Mouse (Mus musculus) spleen, adult 2 months (tissue): ENCODE measurements around the gene Mpv17l. TPM values are rescaled to one million over a fixed set of nuclear protein-coding genes. Genes with fewer than 3 reads are reported as not detected.
"Not testable (repeated sequence)": the region's sequence is repeated elsewhere in the genome, so short reads cannot be mapped to it uniquely, and the experiment has no call there.

Experiments used
- DNase-seq, 2 experiments: peaks; one replicate each; pipeline versions ENCODE4 v3.0.0 to v3.0.0-alpha.2; 2012 to 2021; ENCODE audit warnings: low spot score in 2 of 2, low read depth in 1 of 2
- H3K27ac ChIP-seq: fragments of 200-500 bp; 2 replicates; pipeline ENCODE4 v1.5.1; 2012; ENCODE audit warnings: low read length, inconsistent platforms; ENCODE audit not compliant: insufficient read depth
- H3K27me3 ChIP-seq: fragments of 200-500 bp; 2 replicates; pipeline ENCODE4 v1.6.1; 2012; ENCODE audit warnings: mild to moderate bottlenecking, moderate library complexity, low read length, inconsistent platforms; ENCODE audit not compliant: control insufficient read depth, insufficient read depth
- H3K36me3 ChIP-seq: fragments of 200-500 bp; 2 replicates; pipeline ENCODE4 v1.6.1; 2012; ENCODE audit warnings: mild to moderate bottlenecking, low read length, inconsistent platforms; ENCODE audit not compliant: control insufficient read depth, insufficient read depth
- H3K4me1 ChIP-seq: fragments of 200-500 bp; 2 replicates; pipeline ENCODE4 v1.6.1; 2011; ENCODE audit warnings: inconsistent platforms; ENCODE audit not compliant: control insufficient read depth, insufficient read depth, insufficient read length
- H3K4me3 ChIP-seq: fragments of 200-500 bp; 2 replicates; pipeline ENCODE4 v1.5.1; 2011; ENCODE audit warnings: mild to moderate bottlenecking, inconsistent platforms; ENCODE audit not compliant: insufficient read depth, insufficient read length; ENCODE audit errors: extremely low read depth
- CTCF ChIP-seq: fragments of 200-500 bp; IDR thresholded peaks from 2 replicates; pipeline ENCODE4 v1.5.1; 2011; ENCODE audit warnings: mild to moderate bottlenecking, inconsistent platforms; ENCODE audit not compliant: insufficient read depth, insufficient read length, insufficient replicate concordance; ENCODE audit errors: extremely low read depth
- POLR2A ChIP-seq: fragments of 200-500 bp; IDR thresholded peaks from 2 replicates; pipeline ENCODE4 v1.6.1; 2011; ENCODE audit warnings: low read depth, low read length, inconsistent platforms
- WGBS: fragments of 180-500 bp; shearing (Covaris S2); methylation state at CpG from one replicate; pipeline ENCODE4 v1.1.7; 2018; 5-methylcytosine and 5-hydroxymethylcytosine counted together
- polyA plus RNA-seq: library from polyadenylated mRNA; depleted of rRNA; stranded (reverse); fragments of >200 nt; gene quantifications from 2 replicates; pipeline ENCODE4 v1.2.3, GENCODE M21; 2012

Gene Mpv17l
- polyA plus RNA-seq, 1 experiment = 0.30 TPM

DNA sequence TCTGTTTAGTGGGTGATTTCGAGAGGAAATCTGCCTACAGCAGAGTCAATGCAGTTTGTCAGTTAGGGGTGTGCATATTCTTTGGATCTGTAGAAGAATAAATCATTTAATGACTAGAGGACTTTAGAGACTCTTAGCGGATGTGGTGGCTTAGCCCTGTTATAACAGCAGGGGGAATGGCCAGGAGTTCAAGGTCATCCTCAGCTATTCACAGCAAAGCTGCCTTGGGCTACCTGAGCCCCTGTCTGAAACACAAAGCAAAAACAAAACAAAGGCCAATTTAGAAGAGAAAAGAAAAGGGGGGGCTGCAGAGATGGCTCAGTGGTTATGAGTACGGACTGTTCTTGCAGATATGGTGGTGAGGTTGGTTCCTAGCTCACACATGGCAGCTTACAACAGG is 48.3 kb downstream of the Mpv17l start:
- Histone ChIP-seq H3K36me3 (no peaks in the 10 kb centered on the region), H3K4me3 (no peak overlapping the region), H3K27ac (no peak overlapping the region), H3K27me3 (no peaks in the 10 kb centered on the region), H3K4me1 (no peaks in the 10 kb centered on the region)
- no peak for TF ChIP-seq CTCF
- TF ChIP-seq POLR2A = no peak
- DNase-seq = no peak
- 85% methylated on average over 3 of the region's 3 CpGs for WGBS

DNA sequence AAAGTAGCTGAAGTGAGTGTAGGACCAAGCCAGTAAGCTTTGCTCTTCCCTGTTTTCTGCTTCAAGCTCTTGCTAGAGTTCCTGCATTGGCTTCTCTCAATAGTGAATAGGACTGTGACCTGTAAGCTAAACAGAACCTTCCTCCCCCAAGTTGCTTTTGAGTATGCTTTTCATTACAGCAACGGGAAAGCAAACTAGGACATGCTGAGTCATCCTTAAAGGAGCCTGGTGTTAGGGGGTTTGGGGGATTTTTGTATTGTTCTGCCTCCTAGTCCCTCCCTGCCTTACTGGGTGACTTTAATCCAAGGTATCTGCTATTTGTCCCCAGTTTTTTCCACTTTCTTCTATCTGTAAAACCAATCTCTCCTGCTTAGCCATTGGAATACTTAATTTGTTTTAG is 59.1 kb downstream of the Mpv17l start:
- H3K36me3 ChIP-seq = no peaks in the 10 kb centered on the region
- H3K27me3 ChIP-seq = no peaks in the 10 kb centered on the region
- H3K4me3 ChIP-seq = no peak overlapping the region
- no peak for DNase-seq
- no peak overlapping the region for H3K27ac ChIP-seq
- TF ChIP-seq CTCF = no peak
- no peak for TF ChIP-seq POLR2A
- WGBS = 4% methylated on average over 1 of the region's 1 CpGs
- no peaks in the 10 kb centered on the region for H3K4me1 ChIP-seq

DNA sequence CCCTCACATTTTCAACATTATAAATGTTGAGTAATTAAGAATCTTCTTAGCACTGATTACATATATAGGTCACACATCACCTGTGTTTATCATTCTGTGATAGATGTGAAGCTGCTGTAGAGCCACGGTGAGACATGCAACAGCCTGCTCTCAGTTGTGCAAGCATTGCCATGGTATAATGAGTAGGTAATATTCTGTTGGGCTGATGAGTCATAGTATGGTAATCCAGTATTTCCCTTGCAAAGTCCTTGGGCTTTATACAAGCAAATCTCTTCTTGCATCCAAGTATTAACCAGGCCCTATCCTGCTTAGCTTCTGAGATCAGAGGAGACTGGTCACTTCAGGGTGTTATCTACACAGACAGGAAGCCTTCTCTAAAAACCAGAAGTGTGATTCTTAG is 66.1 kb downstream of the Mpv17l start:
- no peak for DNase-seq
- H3K4me1 ChIP-seq = no peaks in the 10 kb centered on the region
- TF ChIP-seq POLR2A = no peak
- no peak for TF ChIP-seq CTCF
- no peak overlapping the region for H3K4me3 ChIP-seq
- H3K27ac ChIP-seq = no peak overlapping the region
- no peaks in the 10 kb centered on the region for H3K27me3 ChIP-seq
- H3K36me3 ChIP-seq = no peaks in the 10 kb centered on the region
- WGBS = 82% methylated on average over 1 of the region's 1 CpGs

DNA sequence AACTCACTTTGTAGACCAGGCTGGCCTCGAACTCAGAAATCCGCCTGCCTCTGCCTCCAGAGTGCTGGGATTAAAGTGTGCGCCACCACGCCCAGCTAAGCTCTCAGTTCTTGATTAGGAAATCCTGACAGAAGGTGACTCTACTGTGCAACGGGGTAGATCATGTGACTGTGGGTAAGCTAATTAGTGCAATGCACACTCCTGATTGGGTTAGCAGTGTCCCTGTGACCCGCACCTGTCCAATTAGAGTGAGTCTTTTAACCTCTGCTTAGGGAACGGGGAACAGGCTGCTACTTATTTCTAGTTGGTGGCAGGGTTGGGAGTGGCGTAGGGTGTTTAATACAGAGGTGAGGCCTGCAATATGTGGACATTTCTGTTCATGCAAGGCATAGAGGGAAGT is 69.1 kb downstream of the Mpv17l start:
- Histone ChIP-seq H3K27me3 (no peaks in the 10 kb centered on the region), H3K4me1 (no peaks in the 10 kb centered on the region), H3K27ac (no peak overlapping the region), H3K4me3 (no peak overlapping the region), H3K36me3 (no peaks in the 10 kb centered on the region)
- TF ChIP-seq POLR2A (no peak), CTCF (no peak)
- 86% methylated on average over 8 of the region's 8 CpGs for WGBS
- DNase-seq = no peak

DNA sequence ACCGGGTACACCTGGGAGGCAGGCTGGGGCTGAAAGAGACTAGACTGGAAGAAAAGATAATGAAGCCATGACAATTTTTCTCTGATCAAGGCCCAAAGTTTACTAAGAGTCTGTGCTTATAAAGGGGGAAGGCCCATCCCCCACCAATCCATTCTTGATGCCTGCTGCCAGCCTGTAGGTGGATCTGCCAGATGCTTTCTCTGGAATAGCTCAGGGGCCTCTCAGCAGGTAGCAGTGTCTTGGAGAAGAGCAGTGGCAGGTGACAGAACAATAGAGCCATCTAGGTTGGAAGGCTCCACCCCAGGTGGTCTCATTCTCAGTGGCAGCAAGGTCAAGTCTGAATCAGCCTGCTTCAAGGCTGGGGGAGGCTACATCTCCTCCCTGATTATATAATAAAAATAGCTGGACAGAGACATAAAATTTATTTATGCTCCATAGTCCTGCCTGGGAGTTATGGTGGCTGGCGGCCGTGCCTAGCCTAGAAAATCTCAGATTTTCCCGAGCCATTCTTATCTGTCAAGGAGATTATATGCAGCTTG is 73.5 kb downstream of the Mpv17l start:
- not testable (repeated sequence) for H3K27ac ChIP-seq, H3K4me3 ChIP-seq, H3K27me3 ChIP-seq, H3K36me3 ChIP-seq, H3K4me1 ChIP-seq, DNase-seq
- 88% methylated on average over 4 of the region's 4 CpGs for WGBS

DNA sequence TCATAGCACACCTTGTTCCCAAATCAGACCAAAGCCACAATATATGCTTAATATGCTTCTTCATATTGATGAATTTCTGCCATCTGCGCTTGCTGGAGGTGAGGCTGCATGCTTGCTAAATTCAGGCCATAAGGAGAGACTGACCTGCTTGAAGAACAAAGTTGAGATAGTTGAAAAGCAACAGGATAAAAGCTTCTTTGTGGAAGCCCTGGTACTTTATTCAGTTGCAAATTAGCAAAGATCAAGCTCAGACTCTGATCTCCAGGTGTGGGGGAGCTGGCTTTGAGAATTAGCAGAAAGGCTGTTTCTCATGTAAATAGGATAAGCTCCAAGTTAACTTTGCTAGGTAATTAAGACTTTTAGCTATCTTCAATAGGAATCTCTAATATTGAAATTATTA is 74.1 kb downstream of the Mpv17l start:
- not testable (repeated sequence) for H3K36me3 ChIP-seq, H3K27me3 ChIP-seq, H3K27ac ChIP-seq, H3K4me1 ChIP-seq, H3K4me3 ChIP-seq, DNase-seq
- WGBS = 80% methylated on average over 1 of the region's 1 CpGs

DNA sequence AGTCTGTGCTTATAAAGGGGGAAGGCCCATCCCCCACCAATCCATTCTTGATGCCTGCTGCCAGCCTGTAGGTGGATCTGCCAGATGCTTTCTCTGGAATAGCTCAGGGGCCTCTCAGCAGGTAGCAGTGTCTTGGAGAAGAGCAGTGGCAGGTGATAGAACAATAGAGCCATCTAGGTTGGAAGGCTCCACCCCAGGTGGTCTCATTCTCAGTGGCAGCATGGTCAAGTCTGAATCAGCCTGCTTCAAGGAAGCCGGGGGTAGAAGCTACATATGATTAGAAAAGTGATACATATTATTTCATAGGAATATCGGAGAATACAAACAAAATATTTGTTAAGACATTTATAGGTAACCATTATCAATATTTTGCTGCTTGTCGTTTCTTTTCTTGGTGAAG is 78.8 kb downstream of the Mpv17l start:
- H3K4me3 ChIP-seq, H3K36me3 ChIP-seq, H3K27me3 ChIP-seq, H3K27ac ChIP-seq, DNase-seq, H3K4me1 ChIP-seq: not testable (repeated sequence)
- WGBS = 87% methylated on average over 3 of the region's 3 CpGs

DNA sequence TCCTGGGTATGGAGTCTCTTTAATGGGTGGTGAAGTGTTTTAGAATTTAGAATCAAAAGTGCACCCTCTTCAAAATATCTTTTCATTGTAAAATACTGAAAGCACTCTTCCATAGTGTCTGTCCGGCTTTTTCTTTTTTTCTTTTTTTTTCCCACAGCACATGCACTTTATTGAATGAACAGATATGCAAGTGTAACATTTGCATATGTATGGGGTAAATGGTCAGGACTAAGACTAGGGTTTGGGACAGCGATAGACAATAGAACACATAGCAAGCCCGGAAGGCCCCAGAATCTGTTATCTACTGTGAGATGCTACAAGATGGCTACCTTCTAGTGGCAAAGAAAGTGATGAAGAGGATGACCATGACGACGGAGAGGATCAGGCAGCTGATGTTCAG is 80.2 kb downstream of the Mpv17l start:
- peaks cover 1% of the 10 kb centered on the region; the same call in 1 of the 2 replicates for H3K27me3 ChIP-seq
- no peak for DNase-seq
- TF ChIP-seq CTCF = no peak
- no peak for TF ChIP-seq POLR2A
- no peaks in the 10 kb centered on the region for H3K36me3 ChIP-seq
- no peak overlapping the region for H3K4me3 ChIP-seq
- whole genome bisulfite sequencing = 91% methylated on average over 5 of the region's 5 CpGs
- H3K4me1 ChIP-seq = no peaks in the 10 kb centered on the region
- H3K27ac ChIP-seq = no peak overlapping the region
